Mouse (Mus musculus): Measurements from ENCODE around the gene Il13.
A peak's percentile ranks its signal among the peaks of the same experiment; 100 is the strongest.

Il13 gene

GRCm38 (mm10) chr11:53632122-53632733 is 2.3 kb downstream of the Il13 start:
- peak; percentile 11 for DNase-seq (ENCODE audit: low read depth, low spot score)

- peak; percentile 89 for DNase-seq (ENCODE audit: low read depth, low spot score)
Measured at GRCm38 (mm10) chr11:53627859-53628258, 6.6 kb downstream of the Il13 start.

- DNase-seq (ENCODE audit: low read depth, low spot score), result no peak
Measured at GRCm38 (mm10) chr11:53626802-53627373, 7.6 kb downstream of the Il13 start.

GRCm38 (mm10) chr11:53624124-53624523 is 10.4 kb downstream of the Il13 start:
- DNase-seq (ENCODE audit: low read depth, low spot score), result no peak

GRCm38 (mm10) chr11:53623573-53623972 is 10.9 kb downstream of the Il13 start:
- no peak for DNase-seq (ENCODE audit: low read depth, low spot score)

DNA sequence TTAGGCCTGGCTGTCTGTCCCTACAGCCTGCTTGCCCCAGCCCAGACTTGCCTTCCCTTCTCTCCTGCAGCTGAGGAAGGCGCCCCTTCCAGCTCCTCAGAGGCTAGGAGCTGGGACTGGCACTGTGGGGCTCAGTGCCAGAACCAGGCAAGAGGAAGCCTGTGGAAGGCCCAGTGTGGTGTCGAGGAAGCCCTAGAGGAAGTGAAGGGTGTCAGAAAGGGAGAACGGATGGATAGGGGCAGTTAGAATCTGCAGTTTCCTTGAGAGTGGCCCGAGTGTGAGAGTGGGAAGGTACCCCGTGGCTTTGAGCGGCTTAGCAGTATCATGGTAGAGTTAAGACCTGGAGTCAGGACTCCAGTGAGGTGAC is 12.1 kb downstream of the Il13 start:
- DNase-seq (ENCODE audit: low read depth, low spot score), result no peak

GRCm38 (mm10) chr11:53621582-53622439 is 12.7 kb downstream of the Il13 start:
- DNase-seq (ENCODE audit: low read depth, low spot score), result peak; percentile 6

DNA sequence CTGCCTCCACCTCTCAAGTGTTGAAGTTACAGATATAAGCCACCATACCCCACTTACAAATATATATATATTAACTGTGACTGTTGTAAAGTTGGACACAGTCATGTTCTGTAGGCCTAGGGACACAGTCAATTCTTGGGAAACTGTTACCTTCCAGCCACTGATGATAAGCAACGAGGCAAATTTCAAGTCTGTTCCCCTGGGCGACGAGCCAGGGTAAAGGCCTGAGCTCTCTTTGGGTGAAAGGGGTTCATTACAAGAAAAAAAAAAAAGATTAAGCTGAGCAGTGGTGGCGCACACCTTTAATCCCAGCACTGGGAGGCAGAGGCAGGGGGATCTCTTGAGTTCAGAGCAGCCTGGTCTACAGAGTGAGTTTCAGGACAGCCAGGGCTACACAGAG is 14.4 kb downstream of the Il13 start:
- DNase-seq (ENCODE audit: low read depth, low spot score), result no peak

DNA sequence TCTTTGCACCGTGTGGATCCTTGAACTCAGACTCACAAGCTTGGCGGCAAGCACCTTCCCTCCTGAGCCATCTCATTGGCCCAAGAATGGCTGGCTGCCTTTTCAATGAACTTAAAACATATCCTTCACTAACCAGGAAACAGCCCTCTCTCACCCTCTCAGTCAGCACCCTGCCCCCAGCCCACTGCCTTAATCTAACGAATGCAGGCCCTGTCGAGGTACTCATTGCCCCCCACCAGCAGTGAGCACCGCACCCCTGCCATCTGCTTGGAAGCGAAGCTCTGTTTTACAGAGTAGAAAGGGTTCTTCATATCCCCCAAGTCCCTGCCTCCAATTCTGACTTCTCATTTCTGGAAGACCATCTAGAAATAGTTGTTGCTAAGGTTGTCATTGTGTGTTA is 15.1 kb downstream of the Il13 start:
- no peak for DNase-seq (ENCODE audit: low read depth, low spot score)

GRCm38 (mm10) chr11:53618619-53619198 is 15.8 kb downstream of the Il13 start, which contains the start of gene Il4:
Gene Il4, minus strand, starts transcription at chr11:53618669.
- no peak for DNase-seq (ENCODE audit: low read depth, low spot score)

GRCm38 (mm10) chr11:53617562-53618109 is 16.9 kb downstream of the Il13 start:
- no peak for DNase-seq (ENCODE audit: low read depth, low spot score)

DNA sequence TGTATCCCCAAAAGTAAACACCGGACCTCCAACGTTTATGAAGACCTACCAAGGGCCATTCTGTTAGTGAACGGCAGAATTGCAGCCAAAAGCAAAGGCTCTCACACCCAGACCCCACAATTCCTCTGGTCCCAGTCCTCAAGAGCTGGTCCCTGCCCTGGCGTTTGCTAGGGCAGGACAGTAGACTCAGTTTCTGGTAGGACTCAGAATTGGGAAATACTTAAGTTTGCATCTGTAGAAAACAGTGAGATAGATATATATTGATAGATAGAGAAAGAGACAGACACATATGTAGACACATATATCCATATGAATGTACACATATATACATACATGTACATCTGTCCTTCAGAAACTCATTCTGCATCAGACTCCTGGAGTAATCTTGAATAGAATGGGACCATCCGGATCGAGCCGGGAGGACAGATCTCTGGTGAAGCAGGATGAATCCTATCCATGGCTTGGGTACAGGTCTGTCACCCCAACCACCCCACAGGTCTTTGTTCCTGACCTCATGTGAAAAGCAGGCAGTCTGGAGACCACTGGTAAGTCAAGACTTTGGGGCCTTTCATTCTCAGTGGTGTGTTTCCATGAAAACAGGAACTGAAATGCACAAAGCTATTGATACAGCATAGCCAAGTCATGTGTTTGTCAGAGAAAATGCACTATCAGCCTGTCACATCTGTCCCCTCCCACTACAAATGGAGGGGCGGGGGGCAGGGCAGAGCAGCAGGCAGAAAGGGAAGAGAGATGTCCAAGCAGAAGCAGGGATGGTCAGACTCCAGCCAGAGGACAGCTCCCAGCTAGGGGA is 17.5 kb downstream of the Il13 start:
- DNase-seq (ENCODE audit: low read depth, low spot score), result no peak

GRCm38 (mm10) chr11:53615575-53615974 is 18.9 kb downstream of the Il13 start:
- no peak for DNase-seq (ENCODE audit: low read depth, low spot score)

DNA sequence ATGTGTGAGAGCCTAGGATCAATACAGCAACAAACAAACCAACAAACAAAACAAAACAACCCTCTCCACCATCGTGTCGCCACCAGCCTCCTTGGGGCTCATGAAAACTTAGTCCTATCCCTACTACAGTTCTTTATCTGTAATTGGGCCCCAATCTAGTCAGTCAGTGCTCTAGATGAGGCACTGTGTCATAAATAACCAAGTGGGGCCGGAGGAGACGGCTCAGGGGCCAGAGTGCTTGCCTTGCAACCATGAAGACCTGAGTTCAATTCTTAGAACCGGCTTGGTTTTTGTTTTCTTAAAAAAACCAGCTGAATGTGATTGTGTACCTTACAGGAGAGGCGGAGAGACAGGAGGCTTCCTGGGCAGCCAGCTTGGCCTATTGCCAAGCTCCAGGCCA is 19.3 kb downstream of the Il13 start:
- DNase-seq (ENCODE audit: low read depth, low spot score), result no peak

DNA sequence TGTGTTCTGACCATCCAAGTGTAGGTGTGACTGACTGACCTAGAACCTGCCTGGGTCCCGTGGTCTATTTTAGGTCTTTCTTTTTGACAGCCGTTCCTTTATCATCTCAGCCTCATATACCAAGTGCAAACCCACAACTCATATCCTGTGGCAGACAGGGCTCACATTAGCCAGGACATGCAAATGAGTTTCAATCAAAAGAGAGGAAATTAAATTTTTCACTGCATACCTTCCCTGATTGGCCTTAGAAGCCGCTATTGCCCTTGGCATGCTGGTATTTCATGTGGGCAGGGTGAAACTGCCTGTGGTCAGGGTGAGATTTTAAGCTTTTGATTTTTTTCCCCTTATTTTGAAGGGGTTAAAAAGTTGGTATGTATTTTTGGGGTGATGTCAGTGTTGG is 24.8 kb downstream of the Il13 start:
- no peak for DNase-seq (ENCODE audit: low read depth, low spot score)

- DNase-seq (ENCODE audit: low read depth, low spot score), result no peak
Measured at GRCm38 (mm10) chr11:53609231-53609630, 25.3 kb downstream of the Il13 start.

- DNase-seq (ENCODE audit: low read depth, low spot score), result no peak
Measured at GRCm38 (mm10) chr11:53605609-53606008, 28.9 kb downstream of the Il13 start.

DNA sequence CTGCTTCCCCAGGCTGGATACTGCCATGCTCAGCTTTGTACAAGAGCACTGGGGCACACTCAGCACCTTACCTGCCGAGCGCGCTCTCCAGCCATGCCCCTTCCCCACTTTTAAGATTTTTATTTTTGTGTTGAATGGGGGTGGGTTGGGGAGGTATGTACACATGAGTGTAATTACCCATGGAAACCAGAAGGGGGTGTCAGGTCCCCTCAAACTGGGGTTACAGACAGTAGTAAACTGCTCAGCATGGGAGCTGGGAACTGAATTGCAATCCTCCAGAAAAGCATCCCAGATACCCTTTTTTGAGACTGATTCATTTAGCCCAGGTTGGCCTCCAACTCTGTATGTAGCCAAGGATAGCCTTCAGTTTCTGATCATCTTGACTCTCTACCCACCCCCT is 29.5 kb downstream of the Il13 start:
- peak; percentile 6 for DNase-seq (ENCODE audit: low read depth, low spot score)

DNA sequence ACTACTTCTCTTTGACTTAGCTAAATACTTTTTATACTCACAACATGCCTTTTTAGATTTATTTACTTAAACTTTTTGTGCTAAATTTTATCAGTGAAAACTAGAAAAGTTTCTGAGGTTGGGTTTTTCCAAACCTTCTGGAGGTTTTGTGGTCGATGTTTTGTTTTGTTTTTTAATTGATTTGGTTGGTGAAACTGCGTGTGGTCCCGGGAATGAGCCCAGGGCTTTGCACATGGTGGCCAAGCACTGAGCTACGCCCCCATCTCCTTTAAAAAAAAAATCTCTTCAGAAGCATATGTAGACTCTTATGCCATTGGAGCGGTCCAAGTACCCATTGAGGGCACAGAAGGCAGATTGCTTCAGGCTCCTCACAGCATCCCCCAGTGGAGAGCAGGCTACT is 43.4 kb downstream of the Il13 start:
- no peak for DNase-seq (ENCODE audit: low read depth, low spot score)

DNA sequence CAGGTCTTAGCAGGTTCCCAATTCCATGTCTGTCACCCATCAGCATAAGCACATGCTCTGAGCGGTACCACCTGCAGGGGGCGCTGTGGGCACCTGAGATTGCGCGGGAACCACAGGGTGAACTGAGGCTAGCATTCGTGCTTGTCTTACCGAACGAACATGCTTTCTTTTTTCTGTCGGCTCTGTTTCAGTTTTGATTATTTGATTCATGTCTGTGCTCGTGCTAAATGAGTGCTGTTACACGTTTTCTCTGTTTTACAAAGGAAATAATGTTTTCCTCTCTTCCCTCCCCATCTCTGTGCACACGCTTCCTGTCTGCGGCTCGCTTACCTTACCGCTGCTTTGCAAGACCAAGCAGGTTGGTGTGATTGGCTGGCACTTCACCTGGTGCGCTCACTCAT is 44.1 kb downstream of the Il13 start:
- DNase-seq (ENCODE audit: low read depth, low spot score), result peak; percentile 32

GRCm38 (mm10) chr11:53588279-53588678 is 46.2 kb downstream of the Il13 start:
- no peak for DNase-seq (ENCODE audit: low read depth, low spot score)
